Mouse (Mus musculus) thymus, postnatal 14 days (tissue): Measurements from ENCODE around the gene Trpv3.

ENCODE experiments used
- DNase-seq: peaks from one replicate; pipeline ENCODE4 v3.0.0; 2021

Gene Trpv3

DNA sequence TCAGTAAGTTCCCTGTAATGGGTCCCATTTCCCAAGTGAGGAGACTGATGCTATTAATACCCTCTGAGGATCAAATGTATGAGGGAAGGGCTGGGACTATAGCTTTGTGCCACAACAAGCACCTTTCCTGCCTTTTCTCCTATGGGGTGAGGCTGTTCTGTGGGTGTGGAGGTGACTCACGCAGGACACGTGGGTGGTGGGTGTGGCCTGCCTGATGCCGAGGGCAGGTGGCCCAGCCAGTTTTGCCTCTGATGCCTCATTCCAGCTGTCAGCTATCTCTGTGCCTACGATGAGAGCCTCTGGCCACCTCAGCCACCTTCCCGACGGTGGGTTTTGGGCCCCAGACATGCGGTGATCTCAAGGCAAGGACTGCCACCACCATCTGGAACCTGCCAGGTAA is at the start of gene Trpv3:
TSS of gene Trpv3 (plus strand) at position 122 of the 400 bp plus-strand sequence.
- no peak for DNase-seq

- DNase-seq: no peak
These were observed 47.5 kb upstream of the Trpv3 start for GRCm38 (mm10) chr11:73219671-73220070.

DNA sequence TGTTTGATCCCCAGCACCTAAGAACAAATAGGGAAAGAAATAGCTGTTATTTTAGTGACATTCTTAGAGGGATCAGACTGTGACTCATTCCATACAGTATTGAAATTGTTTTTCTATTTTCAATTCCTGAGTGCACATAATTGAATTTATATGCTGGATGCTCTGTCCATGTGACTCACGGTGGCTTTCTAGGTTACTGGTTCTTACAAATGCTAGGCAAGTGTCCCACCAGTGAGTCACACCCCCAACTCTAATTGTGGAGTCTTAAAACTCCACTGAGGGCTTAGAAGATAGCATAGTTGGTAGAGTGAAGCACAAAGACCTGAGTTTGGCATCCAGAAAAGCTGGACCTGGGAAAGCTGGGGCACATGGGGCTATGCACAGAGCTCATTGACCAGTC is 46.5 kb upstream of the Trpv3 start:
- no peak for DNase-seq

GRCm38 (mm10) chr11:73222846-73223245 is 44.3 kb upstream of the Trpv3 start:
- no peak for DNase-seq

- no peak for DNase-seq
These were observed 43.2 kb upstream of the Trpv3 start for GRCm38 (mm10) chr11:73223966-73224365.

- no peak for DNase-seq
These were observed 41.3 kb upstream of the Trpv3 start for GRCm38 (mm10) chr11:73225856-73226255.

DNA sequence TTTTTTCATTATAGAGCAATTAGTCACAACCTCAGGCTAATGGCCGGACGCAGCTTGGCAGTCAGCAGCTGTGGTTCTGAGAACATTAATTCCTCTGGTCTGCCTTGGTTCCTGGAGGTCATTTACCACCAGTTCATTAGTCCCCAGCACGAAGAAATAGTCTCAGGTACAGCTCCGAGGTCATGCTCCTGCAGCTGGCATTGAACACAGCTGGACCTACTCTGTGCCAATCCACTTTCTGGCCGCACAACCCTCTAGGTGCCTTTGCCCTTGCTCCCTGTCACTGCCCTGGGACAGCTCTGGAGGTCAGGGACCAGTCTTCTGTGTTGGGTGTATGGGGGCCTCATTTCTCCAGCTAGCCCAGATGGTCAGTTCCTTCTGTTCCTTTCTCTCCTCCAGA is 38.3 kb upstream of the Trpv3 start:
- DNase-seq: no peak

- DNase-seq: no peak
These were observed 37.1 kb upstream of the Trpv3 start for GRCm38 (mm10) chr11:73230081-73230480.

GRCm38 (mm10) chr11:73232513-73232912 is 34.7 kb upstream of the Trpv3 start:
- no peak for DNase-seq

- no peak for DNase-seq
These were observed 33.2 kb upstream of the Trpv3 start, which contains the start of gene Trpv1 for GRCm38 (mm10) chr11:73233992-73234391. Gene Trpv1 (plus strand): TSS chr11:73234292.

- DNase-seq: no peak
These were observed 31.0 kb upstream of the Trpv3 start for GRCm38 (mm10) chr11:73235990-73236701.

DNA sequence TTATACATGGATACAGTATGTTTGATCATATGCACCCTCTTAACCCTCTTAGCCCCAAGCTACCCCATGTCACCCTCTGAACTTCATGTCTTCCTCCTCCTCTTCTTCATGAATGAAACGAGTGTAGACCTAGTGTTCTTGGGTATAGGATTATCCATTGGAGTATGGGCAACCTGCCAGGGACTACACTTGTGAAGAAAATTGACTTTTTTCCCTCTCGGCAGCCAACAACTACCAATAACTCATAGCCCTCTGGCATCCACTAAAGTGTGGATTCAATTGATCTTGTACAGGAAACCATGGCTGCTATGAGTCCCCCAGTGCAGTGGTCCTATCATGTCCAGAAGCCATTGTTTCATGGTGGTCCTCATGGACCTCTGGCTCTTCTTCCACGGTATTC is 30.5 kb upstream of the Trpv3 start:
- no peak for DNase-seq

- DNase-seq: no peak
These were observed 25.0 kb upstream of the Trpv3 start for GRCm38 (mm10) chr11:73242199-73242598.

DNA sequence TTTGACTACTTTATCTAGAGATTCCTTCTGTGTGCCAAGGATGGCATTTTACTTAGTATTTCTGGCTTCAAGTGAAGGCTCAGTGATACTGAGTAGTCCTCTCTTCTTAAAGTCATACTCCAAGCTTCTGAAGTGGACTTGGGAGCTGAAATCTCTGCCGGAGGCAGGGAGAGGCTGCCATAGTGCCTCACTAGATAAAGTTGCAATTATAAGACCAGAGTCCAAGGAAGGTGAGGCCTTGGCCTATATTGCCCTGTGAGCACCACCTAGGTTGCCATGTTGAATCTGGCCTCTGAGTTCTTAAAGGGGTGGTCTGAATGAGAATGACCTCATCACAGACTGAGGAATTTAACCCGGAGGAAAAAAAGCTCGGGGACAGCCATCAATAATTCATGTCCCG is 24.4 kb upstream of the Trpv3 start:
- DNase-seq: no peak

DNA sequence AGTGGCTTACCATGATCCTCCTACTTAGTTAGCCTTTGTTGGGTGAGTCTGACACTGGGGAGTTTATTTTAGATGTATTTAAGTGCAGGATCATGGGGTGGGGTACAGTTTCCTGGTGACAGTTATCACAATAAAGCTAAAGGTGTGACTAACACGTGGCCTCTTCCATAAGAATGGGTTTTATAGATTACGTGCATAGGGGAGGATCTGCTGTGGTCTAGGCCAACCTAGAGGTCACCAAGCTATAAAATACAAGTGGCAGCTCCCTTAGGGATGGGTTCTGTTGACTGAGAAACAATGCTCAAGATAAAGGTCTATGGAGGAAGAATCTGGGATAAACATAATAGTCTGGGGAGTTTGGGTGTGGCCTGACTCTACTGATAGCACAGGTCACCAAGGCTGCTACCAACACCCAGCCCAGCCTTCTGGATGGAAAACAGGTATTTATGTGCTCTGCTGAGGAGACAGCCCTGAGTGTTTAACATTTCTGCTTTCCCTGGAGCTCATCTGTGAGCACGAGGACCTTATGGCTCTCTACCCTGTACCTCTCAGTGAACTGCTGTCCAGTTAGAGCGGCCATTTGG is 9.7 kb upstream of the Trpv3 start:
- DNase-seq: no peak

- no peak for DNase-seq
These were observed 8.5 kb upstream of the Trpv3 start for GRCm38 (mm10) chr11:73258664-73259063.

- DNase-seq: no peak
These were observed 6.7 kb upstream of the Trpv3 start for GRCm38 (mm10) chr11:73260457-73260856.

DNA sequence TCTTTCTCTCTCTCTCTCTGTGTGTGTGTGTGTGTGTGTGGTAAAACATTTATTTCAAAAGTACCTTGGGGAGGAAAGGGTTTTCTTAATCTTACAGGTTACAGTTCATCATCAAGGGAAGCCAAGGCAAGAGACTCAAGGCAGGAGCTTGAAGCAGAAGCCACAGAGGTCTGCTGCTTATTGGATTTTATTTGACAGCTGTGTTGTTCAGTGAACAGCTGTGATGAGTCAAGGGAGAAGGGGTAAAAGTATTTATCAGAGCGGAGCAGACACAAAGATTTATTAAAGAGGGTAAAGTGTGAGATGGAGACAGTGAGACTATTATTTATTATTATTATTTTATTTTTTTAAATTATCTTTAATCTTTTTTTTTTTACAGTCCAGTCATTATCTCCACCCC is 5.8 kb upstream of the Trpv3 start:
- DNase-seq: no peak

DNA sequence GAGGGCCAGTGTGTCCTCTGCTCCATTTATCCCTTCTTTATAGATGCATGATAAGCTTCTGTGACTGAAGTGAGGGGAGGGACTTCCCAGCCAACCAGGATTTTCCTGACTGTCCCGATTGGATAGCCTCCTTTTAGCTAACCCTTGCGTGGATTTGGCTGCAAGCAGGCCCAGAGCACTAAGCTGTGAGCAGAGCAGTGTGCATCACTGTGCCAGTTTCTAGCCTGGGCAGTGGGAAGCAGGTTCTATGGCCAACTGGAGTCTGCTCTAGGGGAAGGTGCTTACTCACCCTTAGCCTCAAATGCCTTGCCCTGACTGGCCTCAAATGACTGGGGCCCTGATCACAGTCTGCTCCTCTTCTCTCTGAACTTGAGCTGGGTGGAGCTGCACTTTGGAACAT is 7.6 kb downstream of the Trpv3 start:
- no peak for DNase-seq

- DNase-seq: no peak
These were observed 13.5 kb downstream of the Trpv3 start for GRCm38 (mm10) chr11:73280710-73281109.

GRCm38 (mm10) chr11:73281528-73282027 is 14.4 kb downstream of the Trpv3 start:
- DNase-seq: peak; percentile 49

DNA sequence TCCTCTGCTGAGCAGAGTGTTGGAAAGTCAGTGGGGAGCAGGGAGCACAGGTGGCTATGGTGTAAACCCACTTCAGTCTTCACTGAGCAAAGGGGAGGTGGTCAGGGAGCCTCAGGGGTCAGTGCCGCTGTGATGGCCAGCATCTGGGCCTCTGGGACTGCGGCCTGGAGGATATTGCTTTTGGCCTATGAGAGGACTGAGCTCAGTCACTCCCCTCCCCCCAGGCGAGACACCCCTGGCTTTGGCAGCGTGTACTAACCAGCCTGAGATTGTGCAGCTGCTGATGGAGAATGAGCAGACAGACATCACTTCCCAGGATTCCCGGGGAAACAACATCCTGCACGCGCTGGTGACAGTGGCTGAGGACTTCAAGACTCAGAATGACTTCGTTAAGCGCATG is 16.2 kb downstream of the Trpv3 start:
- no peak for DNase-seq

GRCm38 (mm10) chr11:73283926-73284325 is 16.7 kb downstream of the Trpv3 start:
- DNase-seq: no peak

- DNase-seq: no peak
These were observed 17.2 kb downstream of the Trpv3 start for GRCm38 (mm10) chr11:73284351-73284750.

DNA sequence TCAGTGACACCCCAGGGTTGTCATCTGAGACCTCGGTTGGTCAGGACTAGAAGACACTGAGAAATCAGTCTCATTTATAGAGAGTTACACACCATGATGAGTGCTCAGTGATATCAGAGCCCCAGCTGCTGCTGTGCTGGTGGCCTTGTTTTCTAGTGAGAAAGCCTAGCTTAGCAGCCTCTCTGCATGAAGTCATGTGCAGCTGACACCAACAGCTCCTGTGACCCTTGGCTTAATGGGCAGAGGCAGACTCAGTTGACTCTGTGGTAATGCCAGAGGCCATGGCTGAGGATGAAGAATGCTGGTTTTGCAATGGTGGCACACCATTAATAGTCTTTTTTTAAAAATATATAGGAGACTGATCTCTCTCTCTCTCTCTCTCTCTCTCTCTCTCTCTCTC is 22.4 kb downstream of the Trpv3 start:
- DNase-seq: no peak
